Mouse (Mus musculus) retina, postnatal 7 days (tissue): ENCODE results near the gene Faap20.

Source experiments
- DNase-seq: peaks from one replicate; pipeline ENCODE4 v3.0.0-alpha.2; 2012; ENCODE audit warnings: low read depth, low spot score

Gene Faap20

GRCm38 (mm10) chr4:155220213-155221100, 29.1 kb upstream of the Faap20 start:
- DNase-seq, result no peak

- DNase-seq, result no peak
Measured at GRCm38 (mm10) chr4:155221106-155221505, 28.5 kb upstream of the Faap20 start.

GRCm38 (mm10) chr4:155221599-155222551, 27.7 kb upstream of the Faap20 start:
- DNase-seq, result peak; percentile 43

- DNase-seq, result no peak
Measured at GRCm38 (mm10) chr4:155222552-155222840, 27.1 kb upstream of the Faap20 start, which contains the start of gene Ski. Gene Ski, minus strand, starts transcription at chr4:155222592.

- peak; percentile 98 for DNase-seq
Measured at GRCm38 (mm10) chr4:155222841-155223593, 26.6 kb upstream of the Faap20 start.

- no peak for DNase-seq
Measured at GRCm38 (mm10) chr4:155223594-155224528, 25.7 kb upstream of the Faap20 start.

- no peak for DNase-seq
Measured at GRCm38 (mm10) chr4:155225918-155226317, 23.7 kb upstream of the Faap20 start.

GRCm38 (mm10) chr4:155227986-155228385, 21.6 kb upstream of the Faap20 start:
- no peak for DNase-seq

GRCm38 (mm10) chr4:155228461-155228860, 21.1 kb upstream of the Faap20 start:
- DNase-seq, result no peak

- no peak for DNase-seq
Measured at GRCm38 (mm10) chr4:155233878-155234277, 15.7 kb upstream of the Faap20 start.

- no peak for DNase-seq
Measured at GRCm38 (mm10) chr4:155234371-155235310, 15.0 kb upstream of the Faap20 start.

- no peak for DNase-seq
Measured at GRCm38 (mm10) chr4:155235311-155236119, 14.1 kb upstream of the Faap20 start.

- DNase-seq, result no peak
Measured at GRCm38 (mm10) chr4:155236737-155237385, 12.7 kb upstream of the Faap20 start.

- DNase-seq, result no peak
Measured at GRCm38 (mm10) chr4:155238276-155238675, 11.3 kb upstream of the Faap20 start.

GRCm38 (mm10) chr4:155239494-155239893, 10.1 kb upstream of the Faap20 start:
- DNase-seq, result no peak

- DNase-seq, result no peak
Measured at GRCm38 (mm10) chr4:155241789-155242188, 7.8 kb upstream of the Faap20 start.

GRCm38 (mm10) chr4:155242292-155242691, 7.3 kb upstream of the Faap20 start:
- DNase-seq, result no peak

- no peak for DNase-seq
Measured at GRCm38 (mm10) chr4:155243233-155243632, 6.4 kb upstream of the Faap20 start.
